Mouse (Mus musculus): ENCODE data around the gene 1810046K07Rik.

The 1810046K07Rik gene

GRCm38 (mm10) chr9:51328731-51329130 is at the start of gene 1810046K07Rik:
1810046K07Rik (minus strand) TSS chr9:51328917.
- DNase-seq (ENCODE audit: low read depth, low spot score), result no peak

GRCm38 (mm10) chr9:51369560-51369959 is 40.8 kb upstream of the 1810046K07Rik start:
- DNase-seq (ENCODE audit: low read depth, low spot score), result no peak

- no peak for DNase-seq (ENCODE audit: low read depth, low spot score)
Observed at GRCm38 (mm10) chr9:51367124-51367523, 38.4 kb upstream of the 1810046K07Rik start.

GRCm38 (mm10) chr9:51364059-51364458 is 35.3 kb upstream of the 1810046K07Rik start:
- DNase-seq (ENCODE audit: low read depth, low spot score), result no peak

GRCm38 (mm10) chr9:51353511-51353910 is 24.8 kb upstream of the 1810046K07Rik start:
- no peak for DNase-seq (ENCODE audit: low read depth, low spot score)

- DNase-seq (ENCODE audit: low read depth, low spot score), result no peak
Observed at GRCm38 (mm10) chr9:51352896-51353295, 24.2 kb upstream of the 1810046K07Rik start.

GRCm38 (mm10) chr9:51349422-51349821 is 20.7 kb upstream of the 1810046K07Rik start:
- no peak for DNase-seq (ENCODE audit: low read depth, low spot score)

- no peak for DNase-seq (ENCODE audit: low read depth, low spot score)
Observed at GRCm38 (mm10) chr9:51345768-51346167, 17.1 kb upstream of the 1810046K07Rik start.

- DNase-seq (ENCODE audit: low read depth, low spot score), result peak; percentile 76
Observed at GRCm38 (mm10) chr9:51335294-51336010, 6.7 kb upstream of the 1810046K07Rik start.

- no peak for DNase-seq (ENCODE audit: low read depth, low spot score)
Observed at GRCm38 (mm10) chr9:51331449-51332238, 2.9 kb upstream of the 1810046K07Rik start.

- DNase-seq (ENCODE audit: low read depth, low spot score), result no peak
Observed at GRCm38 (mm10) chr9:51327555-51327903, 1.2 kb downstream of the 1810046K07Rik start.

GRCm38 (mm10) chr9:51326619-51327554 is 1.8 kb downstream of the 1810046K07Rik start:
- no peak for DNase-seq (ENCODE audit: low read depth, low spot score)

GRCm38 (mm10) chr9:51324406-51325065 is 4.2 kb downstream of the 1810046K07Rik start:
- DNase-seq (ENCODE audit: low read depth, low spot score), result no peak

GRCm38 (mm10) chr9:51320096-51320495 is 8.6 kb downstream of the 1810046K07Rik start:
- no peak for DNase-seq (ENCODE audit: low read depth, low spot score)

GRCm38 (mm10) chr9:51318246-51318645 is 10.5 kb downstream of the 1810046K07Rik start:
- no peak for DNase-seq (ENCODE audit: low read depth, low spot score)

- no peak for DNase-seq (ENCODE audit: low read depth, low spot score)
Observed at GRCm38 (mm10) chr9:51317322-51317721, 11.4 kb downstream of the 1810046K07Rik start.

GRCm38 (mm10) chr9:51315402-51316063 is 13.2 kb downstream of the 1810046K07Rik start:
- no peak for DNase-seq (ENCODE audit: low read depth, low spot score)

GRCm38 (mm10) chr9:51312554-51313317 is 16.0 kb downstream of the 1810046K07Rik start:
- no peak for DNase-seq (ENCODE audit: low read depth, low spot score)

- no peak for DNase-seq (ENCODE audit: low read depth, low spot score)
Observed at GRCm38 (mm10) chr9:51310515-51310914, 18.2 kb downstream of the 1810046K07Rik start.

- DNase-seq (ENCODE audit: low read depth, low spot score), result no peak
Observed at GRCm38 (mm10) chr9:51306351-51306750, 22.4 kb downstream of the 1810046K07Rik start.
